Mouse (Mus musculus): ENCODE measurements around the gene Slc25a53.
"Not testable (repeated sequence)": the region's sequence is repeated elsewhere in the genome, so short reads cannot be mapped to it uniquely, and the experiment has no call there.

Slc25a53 gene

DNA sequence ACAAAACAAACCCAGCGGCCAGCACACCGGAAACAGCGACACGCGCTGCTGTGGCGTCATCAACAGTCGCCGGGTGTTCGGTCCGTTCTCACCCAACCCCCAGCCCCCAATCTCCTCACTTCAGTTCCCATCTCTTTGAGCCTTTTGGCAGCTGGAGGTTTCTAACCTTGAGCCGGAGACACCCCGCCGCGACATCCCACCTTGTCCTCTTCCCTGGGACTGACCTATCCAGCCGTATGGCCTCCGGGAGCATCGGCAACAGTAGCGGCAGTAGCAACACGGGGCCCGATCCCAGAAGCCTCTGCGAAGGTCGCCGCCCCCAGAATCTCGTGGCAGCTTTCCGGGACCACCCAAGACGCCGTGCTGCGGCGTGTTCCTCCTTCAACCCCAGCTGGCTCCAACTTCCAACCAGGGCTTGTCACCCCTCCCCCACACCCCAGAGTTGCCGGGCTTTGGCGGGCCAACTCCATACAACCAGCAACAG, at the start of gene Slc25a53:
Gene Slc25a53 (minus strand): TSS at position 303 of the 484 bp plus-strand sequence.
- DNase-seq = peak; percentile 63 to 75

- DNase-seq = no peak
These were observed 25.1 kb upstream of the Slc25a53 start for GRCm38 (mm10) chrX:137063202-137063601.

- peak; percentile 64 to 69 for DNase-seq
These were observed 11.5 kb upstream of the Slc25a53 start, which contains the start of gene Fam199x for GRCm38 (mm10) chrX:137049425-137050225. Fam199x (plus strand) TSS chrX:137049594.

DNA sequence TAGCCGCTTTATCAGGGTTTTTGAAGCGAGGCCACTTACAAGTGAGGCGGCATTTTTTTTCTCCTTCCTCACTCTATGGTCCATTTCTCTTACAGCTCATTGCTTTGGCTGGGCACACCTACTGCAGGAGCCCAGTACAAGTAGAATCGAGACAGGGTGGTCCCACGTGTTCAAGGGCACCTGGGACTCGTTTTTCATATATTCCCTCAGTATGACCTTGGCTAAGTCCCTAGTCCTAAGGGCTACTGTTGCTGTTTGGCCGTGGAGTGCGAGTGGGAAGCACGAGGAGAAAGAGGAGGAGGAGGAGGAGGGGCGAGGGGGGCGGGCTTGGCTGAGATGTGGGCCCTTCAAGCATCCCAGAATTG, 10.9 kb upstream of the Slc25a53 start:
- DNase-seq = no peak

GRCm38 (mm10) chrX:137038502-137038901, 400 bp upstream of the Slc25a53 start:
- no peak for DNase-seq

GRCm38 (mm10) chrX:137037470-137037999, 567 bp downstream of the Slc25a53 start:
- DNase-seq = no peak

DNA sequence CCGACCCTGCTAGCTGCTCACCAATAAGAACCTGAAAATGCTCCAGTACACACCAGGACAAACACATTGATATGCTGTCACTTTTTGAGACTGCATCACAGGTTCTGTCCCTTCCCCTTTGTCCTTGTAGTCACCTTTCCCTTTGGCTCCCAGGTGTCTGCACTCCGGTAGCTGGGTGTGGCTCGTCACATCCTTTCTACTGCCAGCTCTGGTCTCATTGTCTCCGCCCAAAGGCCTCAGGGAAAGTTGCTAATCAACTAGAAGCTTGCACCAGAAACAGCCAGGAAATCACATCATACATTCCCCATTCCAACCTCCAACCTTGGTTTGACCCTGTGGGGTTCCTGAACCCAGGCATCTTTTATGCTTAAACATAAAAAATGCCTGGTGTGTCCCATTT, 3.8 kb downstream of the Slc25a53 start:
- DNase-seq = no peak

- no peak for DNase-seq
These were observed 6.4 kb downstream of the Slc25a53 start for GRCm38 (mm10) chrX:137031726-137032125.

- no peak for DNase-seq
These were observed 7.2 kb downstream of the Slc25a53 start for GRCm38 (mm10) chrX:137030916-137031315.

- peak; percentile 16 to 63 for DNase-seq
These were observed 18.8 kb downstream of the Slc25a53 start for GRCm38 (mm10) chrX:137019310-137019709.

- no peak for DNase-seq
These were observed 20.4 kb downstream of the Slc25a53 start for GRCm38 (mm10) chrX:137017668-137018067.

- peak in 1 of 2 experiments; percentile 35 for DNase-seq
These were observed 22.9 kb downstream of the Slc25a53 start for GRCm38 (mm10) chrX:137015099-137015709.

DNA sequence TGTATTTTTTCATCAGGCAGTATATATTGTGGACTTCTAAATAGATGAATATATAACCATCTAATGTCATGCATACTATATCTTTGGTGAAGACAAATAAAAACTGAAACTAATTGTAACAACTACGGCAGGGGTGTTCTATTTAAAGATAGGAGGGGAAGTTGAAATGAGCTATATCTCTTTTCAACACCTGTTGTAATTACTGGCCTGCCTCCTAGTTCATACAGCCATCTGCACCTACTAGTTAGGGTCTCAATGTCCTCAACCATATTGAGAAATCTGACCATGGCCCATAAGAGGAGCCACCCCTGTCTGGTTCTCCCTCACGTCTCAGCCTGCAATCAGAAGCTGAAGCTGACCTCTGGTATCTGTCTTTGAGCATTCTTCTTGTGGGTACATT, 41.8 kb downstream of the Slc25a53 start:
- DNase-seq = no peak

- no peak for DNase-seq
These were observed 44.5 kb downstream of the Slc25a53 start for GRCm38 (mm10) chrX:136993641-136994040.

- peak; percentile 63 to 68 for DNase-seq
These were observed 45.0 kb downstream of the Slc25a53 start, which contains the start of gene Zcchc18 for GRCm38 (mm10) chrX:136992978-136993547. Zcchc18 (plus strand) TSS chrX:136993155.

DNA sequence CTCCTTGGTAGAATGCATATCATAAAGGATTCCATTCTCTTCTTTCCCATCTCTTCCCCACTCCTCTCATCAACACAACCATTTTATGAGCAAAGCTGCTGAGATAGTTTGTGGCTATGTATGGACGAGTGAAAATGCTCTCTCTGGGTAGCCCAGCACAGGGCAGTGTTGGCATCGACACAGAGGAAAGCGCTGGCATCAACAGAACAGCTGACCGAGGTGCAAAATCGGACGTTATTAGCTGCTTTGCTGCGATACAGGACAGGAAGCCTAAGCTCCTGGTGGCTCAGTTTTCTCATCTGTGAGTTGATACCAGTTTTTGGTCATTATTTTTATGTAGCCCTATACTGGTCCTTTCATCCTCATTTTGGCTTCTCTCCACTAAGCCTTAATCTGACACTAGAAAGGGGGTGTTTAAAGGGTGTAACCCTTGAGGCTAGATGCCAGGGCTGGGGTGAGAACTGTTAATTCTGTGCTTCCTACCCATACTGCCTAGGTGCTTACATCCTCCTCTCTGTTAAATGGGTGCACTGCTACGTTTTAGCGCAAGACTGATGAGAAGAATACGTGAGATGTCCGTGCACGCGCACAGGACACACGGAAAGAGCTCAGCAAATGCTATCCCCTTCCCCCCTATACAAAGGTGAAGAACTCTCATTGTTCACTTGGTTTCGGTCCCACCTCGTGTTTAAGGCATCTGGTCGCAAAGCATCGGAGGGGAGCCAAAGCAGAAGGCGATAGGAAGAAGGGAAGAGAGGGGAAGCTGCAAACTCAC, 45.7 kb downstream of the Slc25a53 start:
- DNase-seq = no peak

DNA sequence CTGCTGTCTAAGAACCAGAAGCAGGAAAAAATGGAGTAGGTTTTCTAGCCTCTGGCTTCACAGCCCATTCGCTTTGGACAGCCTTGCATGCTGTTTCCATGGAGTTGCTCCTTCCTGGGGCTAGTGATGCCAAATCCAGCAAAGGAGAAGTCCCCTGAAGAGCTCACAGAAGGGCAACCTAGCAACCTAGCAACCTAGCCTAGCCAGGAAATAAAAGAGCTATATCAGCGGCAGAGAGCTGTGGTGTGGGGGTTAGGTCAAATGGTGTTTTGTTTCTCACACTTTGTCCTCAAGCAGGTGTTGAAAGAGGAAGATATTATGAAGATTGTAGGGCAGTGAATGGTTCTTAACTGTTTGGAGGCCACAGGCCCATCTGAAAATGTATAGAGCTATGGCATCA, 46.8 kb downstream of the Slc25a53 start:
- no peak for DNase-seq

GRCm38 (mm10) chrX:136986039-136986438, 52.1 kb downstream of the Slc25a53 start:
- DNase-seq = peak in 1 of 2 experiments; percentile 32

GRCm38 (mm10) chrX:136978616-136979015, 59.5 kb downstream of the Slc25a53 start:
- DNase-seq = no peak

- peak in 1 of 2 experiments; percentile 47 for DNase-seq
These were observed 61.5 kb downstream of the Slc25a53 start, which contains the start of the genes Tmsb15l and Tmsb15b1 for GRCm38 (mm10) chrX:136976424-136977084. Tmsb15l (minus strand) TSS chrX:136976869. Tmsb15b1 (minus strand) TSS chrX:136976874.

GRCm38 (mm10) chrX:136975397-136975796, 62.7 kb downstream of the Slc25a53 start, which contains the start of gene Tmsb15b2:
Tmsb15b2 (minus strand) TSS chrX:136975497.
- not testable (repeated sequence) for DNase-seq

DNA sequence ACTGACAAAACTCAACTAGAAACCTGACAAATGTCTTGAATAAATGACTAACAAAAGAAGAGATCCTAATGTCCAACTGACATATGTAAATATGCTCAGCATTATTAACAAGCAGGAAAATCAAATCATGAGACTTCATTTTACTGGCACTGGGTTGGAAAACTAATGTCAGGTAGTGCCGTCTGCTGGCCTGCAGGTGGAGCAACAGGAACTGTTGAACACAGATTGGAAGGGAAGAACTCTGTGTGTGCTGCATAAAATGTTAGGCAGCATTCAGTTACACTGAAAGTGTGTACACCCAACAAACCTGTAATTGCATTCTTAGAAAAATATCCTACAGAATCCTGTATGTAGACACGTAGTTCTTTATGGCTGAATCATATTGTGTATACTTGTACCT, 78.4 kb downstream of the Slc25a53 start:
- no peak for DNase-seq
